ENCODE assay signal across 29 mouse cellular contexts in genomic region chr11:111252226-111252625, GRCm38 (mm10).
"Had no signal": no experiment of that assay in that cellular context is flagged by ENCODE, and none has a peak within 500 bp of the region (broad histone marks: within the 10 kb centered on the region; RNA-seq: fewer than 3 reads in every experiment).

No protein-coding gene starts in this region.

- DNase-seq: cerebellum, adult 2 months; cerebellum, adult 8-10 months; cerebellum, adult 9-10 months; cerebellum, adult 9-11 months; cerebellum, postnatal 10 days; cerebellum, postnatal 14 days; cerebellum, postnatal 25 days; cerebellum, postnatal 36 days; embryo, embryonic 11 days; forebrain, postnatal 0 days; gastrocnemius, adult 2 months; gastrocnemius, postnatal 10 days; gastrocnemius, postnatal 14 days; gastrocnemius, postnatal 25 days; gastrocnemius, postnatal 36 days; heart, adult 11 months; heart, adult 18-20 months; heart, adult 2 months had no signal

- H3K4me2 ChIP-seq: embryonic facial prominence, embryonic 12.5 days; embryonic facial prominence, embryonic 13.5 days; embryonic facial prominence, embryonic 15.5 days; forebrain, embryonic 12.5 days; forebrain, embryonic 13.5 days had no signal

- ATAC-seq: forebrain, embryonic 13.5 days; forebrain, embryonic 14.5 days; forebrain, embryonic 16.5 days; forebrain, postnatal 0 days had no signal

- H3K27me3 ChIP-seq: embryonic facial prominence, embryonic 12.5 days; embryonic facial prominence, embryonic 13.5 days; embryonic facial prominence, embryonic 15.5 days; forebrain, embryonic 12.5 days; forebrain, embryonic 13.5 days had no signal

- H3K9ac ChIP-seq: embryonic facial prominence, embryonic 12.5 days; embryonic facial prominence, embryonic 13.5 days; embryonic facial prominence, embryonic 15.5 days; forebrain, embryonic 12.5 days; forebrain, embryonic 13.5 days; forebrain, postnatal 0 days had no signal

- H3K9me3 ChIP-seq: embryonic facial prominence, embryonic 10.5 days; embryonic facial prominence, embryonic 12.5 days; embryonic facial prominence, embryonic 13.5 days; embryonic facial prominence, embryonic 15.5 days; forebrain, embryonic 10.5 days; forebrain, embryonic 12.5 days; forebrain, embryonic 13.5 days; heart, embryonic 10.5 days had no signal

- H3K36me3 ChIP-seq: embryonic facial prominence, embryonic 10.5 days; embryonic facial prominence, embryonic 12.5 days; embryonic facial prominence, embryonic 13.5 days; embryonic facial prominence, embryonic 15.5 days; forebrain, embryonic 10.5 days; forebrain, embryonic 12.5 days; heart, embryonic 10.5 days had no signal

- H3K4me3 ChIP-seq: embryonic facial prominence, embryonic 10.5 days; embryonic facial prominence, embryonic 12.5 days; embryonic facial prominence, embryonic 13.5 days; embryonic facial prominence, embryonic 15.5 days; erythroblast, embryonic 14.5 days; forebrain, embryonic 10.5 days; forebrain, embryonic 12.5 days; forebrain, embryonic 13.5 days; gastrocnemius, adult 2 months; heart, adult 2 months; heart, embryonic 10.5 days had no signal

- H3K27ac ChIP-seq: embryonic facial prominence, embryonic 10.5 days; embryonic facial prominence, embryonic 12.5 days; embryonic facial prominence, embryonic 13.5 days; embryonic facial prominence, embryonic 15.5 days; forebrain, embryonic 10.5 days; forebrain, embryonic 12.5 days; forebrain, embryonic 13.5 days; gastrocnemius, adult 2 months; heart, adult 2 months; heart, embryonic 10.5 days had no signal

- H3K4me1 ChIP-seq: embryonic facial prominence, embryonic 10.5 days; embryonic facial prominence, embryonic 12.5 days; embryonic facial prominence, embryonic 13.5 days; embryonic facial prominence, embryonic 15.5 days; forebrain, embryonic 10.5 days; forebrain, embryonic 12.5 days; forebrain, embryonic 13.5 days had no signal
